Mouse (Mus musculus): ENCODE results near the gene Marc1. TPM values are rescaled to one million over a fixed set of nuclear protein-coding genes. Genes with fewer than 3 reads are reported as not detected.

Marc1 gene
- polyA plus RNA-seq, 1 experiment = 0.68 TPM

- H3K27me3 ChIP-seq (ENCODE audit: control insufficient read depth, insufficient read depth, low read length) = no peaks in the 10 kb centered on the region
- peaks cover 38% of the 10 kb centered on the region for H3K36me3 ChIP-seq (ENCODE audit: control insufficient read depth, insufficient read depth, low read length)
- TF ChIP-seq POLR2A (IDR thresholded peaks at IDR 0.05; ENCODE audit: low read depth, low read length) = no peak
- peak; percentile 99 for TF ChIP-seq CTCF (IDR thresholded peaks at IDR 0.05; ENCODE audit: extremely low read depth, insufficient read length, insufficient replicate concordance, low read depth, low read length)
- 2% methylated on average over 12 of the region's 12 CpGs for WGBS
- no peak overlapping the region for H3K4me3 ChIP-seq (ENCODE audit: low read depth, low read length)
- H3K27ac ChIP-seq (ENCODE audit: insufficient read depth, low read depth, low read length) = 0 out of 2 replicates have a peak overlapping the region, but pooled peaks have one; percentile 26
- peaks cover 11% of the 10 kb centered on the region for H3K4me1 ChIP-seq (ENCODE audit: control insufficient read depth, insufficient read depth, insufficient read length, low read length)
These were observed 13.3 kb upstream of the Marc1 start for GRCm38 (mm10) chr1:184824439-184824851.

- 67% methylated on average over 11 of the region's 11 CpGs for WGBS
- H3K27me3 ChIP-seq (ENCODE audit: control insufficient read depth, insufficient read depth, low read length) = no peaks in the 10 kb centered on the region
- no peak overlapping the region for H3K4me3 ChIP-seq (ENCODE audit: low read depth, low read length)
- H3K4me1 ChIP-seq (ENCODE audit: control insufficient read depth, insufficient read depth, insufficient read length, low read length) = peaks cover 8% of the 10 kb centered on the region
- no peak overlapping the region for H3K27ac ChIP-seq (ENCODE audit: insufficient read depth, low read depth, low read length)
- peaks cover 45% of the 10 kb centered on the region for H3K36me3 ChIP-seq (ENCODE audit: control insufficient read depth, insufficient read depth, low read length)
- TF ChIP-seq CTCF (IDR thresholded peaks at IDR 0.05; ENCODE audit: extremely low read depth, insufficient read length, insufficient replicate concordance, low read depth, low read length) (no peak), POLR2A (IDR thresholded peaks at IDR 0.05; ENCODE audit: low read depth, low read length) (no peak)
These were observed 11.6 kb upstream of the Marc1 start for GRCm38 (mm10) chr1:184822678-184823077.

DNA sequence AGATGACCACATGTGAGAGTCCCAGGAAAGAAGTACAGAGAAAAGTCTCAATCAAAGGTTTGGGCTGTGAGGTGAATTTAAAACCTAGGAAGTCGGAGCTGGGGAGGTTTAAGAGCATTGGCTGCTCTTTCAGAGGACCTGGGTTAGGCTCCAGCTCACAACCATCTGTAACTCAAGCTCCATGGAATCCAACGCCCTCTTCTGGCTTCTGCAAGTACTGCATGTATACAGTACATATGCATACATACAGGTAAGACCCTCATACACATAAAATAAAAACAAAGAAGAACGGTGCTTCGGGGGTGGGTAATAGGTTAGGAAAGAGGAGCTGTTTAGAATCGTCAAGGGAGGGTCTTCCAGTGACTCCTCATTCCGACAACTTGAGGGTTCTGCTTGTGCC, 6.7 kb upstream of the Marc1 start:
- peaks cover 61% of the 10 kb centered on the region for H3K36me3 ChIP-seq (ENCODE audit: control insufficient read depth, insufficient read depth, low read length)
- H3K27me3 ChIP-seq (ENCODE audit: control insufficient read depth, insufficient read depth, low read length) = no peaks in the 10 kb centered on the region
- no peak overlapping the region for H3K4me3 ChIP-seq (ENCODE audit: low read depth, low read length)
- TF ChIP-seq CTCF (IDR thresholded peaks at IDR 0.05; ENCODE audit: extremely low read depth, insufficient read length, insufficient replicate concordance, low read depth, low read length) (peak; percentile 48; the same call in 1 of the 2 replicates), POLR2A (IDR thresholded peaks at IDR 0.05; ENCODE audit: low read depth, low read length) (no peak)
- 84% methylated on average over 6 of the region's 6 CpGs for WGBS
- H3K27ac ChIP-seq (ENCODE audit: insufficient read depth, low read depth, low read length) = no peak overlapping the region
- no peaks in the 10 kb centered on the region for H3K4me1 ChIP-seq (ENCODE audit: control insufficient read depth, insufficient read depth, insufficient read length, low read length)

GRCm38 (mm10) chr1:184811716-184812250, 670 bp upstream of the Marc1 start:
- H3K4me3 ChIP-seq (ENCODE audit: low read depth, low read length) = no peak overlapping the region
- no peak overlapping the region for H3K27ac ChIP-seq (ENCODE audit: insufficient read depth, low read depth, low read length)
- peaks cover 24% of the 10 kb centered on the region for H3K4me1 ChIP-seq (ENCODE audit: control insufficient read depth, insufficient read depth, insufficient read length, low read length)
- H3K36me3 ChIP-seq (ENCODE audit: control insufficient read depth, insufficient read depth, low read length) = peaks cover 18% of the 10 kb centered on the region
- WGBS = 40% methylated on average over 8 of the region's 8 CpGs
- no peaks in the 10 kb centered on the region for H3K27me3 ChIP-seq (ENCODE audit: control insufficient read depth, insufficient read depth, low read length)
- no peak for TF ChIP-seq POLR2A (IDR thresholded peaks at IDR 0.05; ENCODE audit: low read depth, low read length)
- no peak for TF ChIP-seq CTCF (IDR thresholded peaks at IDR 0.05; ENCODE audit: extremely low read depth, insufficient read length, insufficient replicate concordance, low read depth, low read length)

DNA sequence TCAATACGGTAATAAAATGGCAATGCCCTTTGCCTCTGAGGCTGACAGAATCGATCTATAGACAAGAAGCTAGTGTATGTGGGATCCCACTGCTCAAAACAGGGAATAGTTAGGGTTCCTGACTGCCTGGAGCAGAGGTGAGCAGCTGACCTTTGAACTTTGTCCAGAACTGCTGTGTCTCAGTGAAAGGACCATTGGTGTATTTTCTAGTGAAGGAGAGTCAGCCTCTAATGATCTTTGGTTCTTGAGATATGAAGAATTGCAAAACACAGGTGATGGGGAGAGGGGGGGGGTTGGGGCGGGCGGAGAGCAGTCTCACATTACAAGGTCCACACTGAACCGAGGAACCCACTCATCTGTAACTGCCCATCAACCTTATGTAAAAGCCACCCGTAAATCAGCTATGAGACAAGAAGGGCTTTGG, 1.5 kb downstream of the Marc1 start:
- H3K4me1 ChIP-seq (ENCODE audit: control insufficient read depth, insufficient read depth, insufficient read length, low read length) = peaks cover 24% of the 10 kb centered on the region
- H3K36me3 ChIP-seq (ENCODE audit: control insufficient read depth, insufficient read depth, low read length) = peaks cover 10% of the 10 kb centered on the region
- TF ChIP-seq CTCF (IDR thresholded peaks at IDR 0.05; ENCODE audit: extremely low read depth, insufficient read length, insufficient replicate concordance, low read depth, low read length) = no peak
- H3K4me3 ChIP-seq (ENCODE audit: low read depth, low read length) = no peak overlapping the region
- H3K27ac ChIP-seq (ENCODE audit: insufficient read depth, low read depth, low read length) = peak overlapping the region; percentile 75
- no peaks in the 10 kb centered on the region for H3K27me3 ChIP-seq (ENCODE audit: control insufficient read depth, insufficient read depth, low read length)
- 29% methylated on average over 6 of the region's 6 CpGs for WGBS

GRCm38 (mm10) chr1:184808418-184809012, 2.6 kb downstream of the Marc1 start:
- Histone ChIP-seq H3K36me3 (ENCODE audit: control insufficient read depth, insufficient read depth, low read length) (peaks cover 8% of the 10 kb centered on the region), H3K27me3 (ENCODE audit: control insufficient read depth, insufficient read depth, low read length) (no peaks in the 10 kb centered on the region), H3K27ac (ENCODE audit: insufficient read depth, low read depth, low read length) (0 out of 2 replicates have a peak overlapping the region, but pooled peaks have one; percentile 10), H3K4me3 (ENCODE audit: low read depth, low read length) (no peak overlapping the region), H3K4me1 (ENCODE audit: control insufficient read depth, insufficient read depth, insufficient read length, low read length) (peaks cover 24% of the 10 kb centered on the region)
- TF ChIP-seq CTCF (IDR thresholded peaks at IDR 0.05; ENCODE audit: extremely low read depth, insufficient read length, insufficient replicate concordance, low read depth, low read length) (no peak), POLR2A (IDR thresholded peaks at IDR 0.05; ENCODE audit: low read depth, low read length) (no peak)
- WGBS = 82% methylated on average over 17 of the region's 17 CpGs

DNA sequence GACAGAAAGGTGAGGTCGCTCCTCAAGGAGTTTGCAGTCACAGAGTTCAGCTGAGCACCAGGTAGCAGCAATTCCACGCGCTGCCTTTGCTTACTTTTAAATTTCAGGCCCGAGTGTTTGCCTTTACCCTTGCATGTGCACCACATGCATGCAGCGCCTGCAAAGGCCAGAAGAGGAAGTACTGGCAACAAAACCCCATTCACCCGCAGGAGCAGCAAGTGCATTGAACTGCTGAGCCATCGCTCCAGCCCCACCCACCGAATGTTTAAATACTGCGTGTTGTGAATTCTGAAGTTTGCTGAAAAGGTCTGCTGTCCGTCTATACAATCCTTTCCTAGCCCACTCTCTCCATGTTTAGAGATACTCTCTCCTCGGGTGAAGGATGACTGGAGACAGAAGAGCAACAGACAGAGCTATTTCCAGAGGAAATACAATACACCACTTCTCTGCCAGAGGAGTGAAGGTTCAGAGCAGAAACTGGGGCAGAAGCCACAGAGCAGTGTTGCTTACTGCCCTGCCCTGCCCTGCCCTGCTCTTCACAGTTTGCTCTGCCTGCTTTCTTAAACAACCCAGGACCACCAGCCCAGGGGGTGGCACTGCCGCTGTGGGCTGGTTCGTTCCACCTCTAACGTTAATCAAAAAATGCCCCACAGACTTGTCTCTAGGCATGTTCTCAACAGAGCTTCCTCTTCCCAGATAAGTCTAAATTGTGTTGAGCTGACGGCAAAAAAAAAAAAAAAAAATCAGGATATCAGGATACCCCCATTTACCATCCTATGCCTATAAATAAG, 3.3 kb downstream of the Marc1 start:
- Histone ChIP-seq H3K27me3 (ENCODE audit: control insufficient read depth, insufficient read depth, low read length) (no peaks in the 10 kb centered on the region), H3K36me3 (ENCODE audit: control insufficient read depth, insufficient read depth, low read length) (peaks cover 2% of the 10 kb centered on the region), H3K4me1 (ENCODE audit: control insufficient read depth, insufficient read depth, insufficient read length, low read length) (peaks cover 24% of the 10 kb centered on the region), H3K4me3 (ENCODE audit: low read depth, low read length) (no peak overlapping the region), H3K27ac (ENCODE audit: insufficient read depth, low read depth, low read length) (peak overlapping the region; percentile 21; the same call in 1 of the 2 replicates)
- 34% methylated on average over 15 of the region's 15 CpGs for WGBS
- no peak for TF ChIP-seq POLR2A (IDR thresholded peaks at IDR 0.05; ENCODE audit: low read depth, low read length)
- TF ChIP-seq CTCF (IDR thresholded peaks at IDR 0.05; ENCODE audit: extremely low read depth, insufficient read length, insufficient replicate concordance, low read depth, low read length) = no peak
